Mouse (Mus musculus) cerebellum, postnatal 36 days (tissue): ENCODE results near the gene Rab3gap1.
"Not testable (repeated sequence)": the region's sequence is repeated elsewhere in the genome, so short reads cannot be mapped to it uniquely, and the experiment has no call there.

ENCODE experiments used
- DNase-seq, 2 experiments: peaks; one replicate each; pipeline ENCODE4 v3.0.0; 2021 to 2022; ENCODE audit warnings: mixed read lengths in 2 of 2

Rab3gap1 gene

GRCm38 (mm10) chr1:127933405-127933804 is 64.8 kb downstream of the Rab3gap1 start:
- DNase-seq = no peak

- no peak for DNase-seq
Observed at GRCm38 (mm10) chr1:127934322-127934721, 65.7 kb downstream of the Rab3gap1 start.

GRCm38 (mm10) chr1:127937277-127937676 is 68.7 kb downstream of the Rab3gap1 start:
- no peak for DNase-seq

GRCm38 (mm10) chr1:127942231-127942630 is 73.7 kb downstream of the Rab3gap1 start:
- no peak for DNase-seq

- DNase-seq = no peak
Observed at GRCm38 (mm10) chr1:127943516-127943915, 74.9 kb downstream of the Rab3gap1 start.

GRCm38 (mm10) chr1:127945696-127946575 is 77.4 kb downstream of the Rab3gap1 start:
- no peak for DNase-seq

- DNase-seq = no peak
Observed at GRCm38 (mm10) chr1:127946615-127947249, 78.2 kb downstream of the Rab3gap1 start.

GRCm38 (mm10) chr1:127948748-127949147 is 80.2 kb downstream of the Rab3gap1 start:
- DNase-seq = no peak

GRCm38 (mm10) chr1:127952276-127952675 is 83.7 kb downstream of the Rab3gap1 start:
- no peak for DNase-seq

GRCm38 (mm10) chr1:127954198-127954597 is 85.6 kb downstream of the Rab3gap1 start:
- not testable (repeated sequence) for DNase-seq

- no peak for DNase-seq
Observed at GRCm38 (mm10) chr1:127954800-127955199, 86.2 kb downstream of the Rab3gap1 start.

GRCm38 (mm10) chr1:127956524-127956923 is 88.0 kb downstream of the Rab3gap1 start:
- DNase-seq = no peak

- DNase-seq = no peak
Observed at GRCm38 (mm10) chr1:127958801-127959200, 90.2 kb downstream of the Rab3gap1 start.

- DNase-seq = no peak
Observed at GRCm38 (mm10) chr1:127959312-127959718, 90.7 kb downstream of the Rab3gap1 start.

- DNase-seq = no peak
Observed at GRCm38 (mm10) chr1:127961140-127961539, 92.6 kb downstream of the Rab3gap1 start.

- no peak for DNase-seq
Observed at GRCm38 (mm10) chr1:127963326-127963725, 94.8 kb downstream of the Rab3gap1 start.

GRCm38 (mm10) chr1:127970870-127971269 is 102.3 kb downstream of the Rab3gap1 start:
- no peak for DNase-seq

- no peak for DNase-seq
Observed at GRCm38 (mm10) chr1:127974082-127974481, 105.5 kb downstream of the Rab3gap1 start.

- no peak for DNase-seq
Observed at GRCm38 (mm10) chr1:127975676-127976075, 107.1 kb downstream of the Rab3gap1 start.

GRCm38 (mm10) chr1:127976106-127976505 is 107.5 kb downstream of the Rab3gap1 start:
- no peak for DNase-seq

GRCm38 (mm10) chr1:127978125-127978524 is 109.6 kb downstream of the Rab3gap1 start:
- DNase-seq = no peak

GRCm38 (mm10) chr1:127980911-127981559 is 112.5 kb downstream of the Rab3gap1 start:
- no peak for DNase-seq

- DNase-seq = no peak
Observed at GRCm38 (mm10) chr1:127982268-127982667, 113.7 kb downstream of the Rab3gap1 start.
